Mouse (Mus musculus) CH12.LX (cell line): ENCODE measurements around the gene Ccdc148.

ENCODE experiments used
- EP300 ChIP-seq: IDR thresholded peaks from 2 replicates; pipeline ENCODE4 v1.6.1; 2011; ENCODE audit warnings: low read length, improper control_type of control experiment
- ZKSCAN1 ChIP-seq: IDR thresholded peaks from 2 replicates; pipeline ENCODE4 v1.6.1; 2012; ENCODE audit warnings: low read depth, inconsistent platforms, low read length, improper control_type of control experiment, borderline replicate concordance

DNA sequence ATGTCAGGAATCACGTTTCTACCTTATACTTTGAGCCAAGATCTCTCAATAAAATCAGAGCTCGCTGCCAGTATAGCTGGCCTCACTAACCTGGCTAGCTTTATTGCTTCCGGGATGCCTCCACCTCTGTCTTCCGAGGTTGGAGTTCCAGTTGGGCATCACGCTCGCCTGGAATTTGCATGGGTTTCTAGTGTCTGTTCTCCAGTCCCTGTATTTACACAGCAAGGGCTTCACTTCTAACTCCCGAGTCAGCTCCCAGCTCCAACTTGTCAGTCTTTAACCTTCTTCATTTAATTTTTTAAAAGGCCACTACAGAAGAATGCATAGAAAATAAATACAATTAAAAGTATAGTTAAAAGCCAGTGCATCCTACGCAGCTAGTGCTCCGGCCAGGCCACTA lies 47.8 kb upstream of the Ccdc148 start:
- TF ChIP-seq ZKSCAN1 (no peak), EP300 (no peak)
